Mouse (Mus musculus): Measurements from ENCODE around the gene Cdc45. TPM values are rescaled to one million over a fixed set of nuclear protein-coding genes. Genes with fewer than 3 reads are reported as not detected.
"Not testable (repeated sequence)": the region's sequence is repeated elsewhere in the genome, so short reads cannot be mapped to it uniquely, and the experiment has no call there.

Cdc45 gene
- 38.6 and 38.9 TPM in 2 replicates for polyA plus RNA-seq (2016; fragmentation: Nextera tagmentation; extraction: Ambion mirVana)

DNA sequence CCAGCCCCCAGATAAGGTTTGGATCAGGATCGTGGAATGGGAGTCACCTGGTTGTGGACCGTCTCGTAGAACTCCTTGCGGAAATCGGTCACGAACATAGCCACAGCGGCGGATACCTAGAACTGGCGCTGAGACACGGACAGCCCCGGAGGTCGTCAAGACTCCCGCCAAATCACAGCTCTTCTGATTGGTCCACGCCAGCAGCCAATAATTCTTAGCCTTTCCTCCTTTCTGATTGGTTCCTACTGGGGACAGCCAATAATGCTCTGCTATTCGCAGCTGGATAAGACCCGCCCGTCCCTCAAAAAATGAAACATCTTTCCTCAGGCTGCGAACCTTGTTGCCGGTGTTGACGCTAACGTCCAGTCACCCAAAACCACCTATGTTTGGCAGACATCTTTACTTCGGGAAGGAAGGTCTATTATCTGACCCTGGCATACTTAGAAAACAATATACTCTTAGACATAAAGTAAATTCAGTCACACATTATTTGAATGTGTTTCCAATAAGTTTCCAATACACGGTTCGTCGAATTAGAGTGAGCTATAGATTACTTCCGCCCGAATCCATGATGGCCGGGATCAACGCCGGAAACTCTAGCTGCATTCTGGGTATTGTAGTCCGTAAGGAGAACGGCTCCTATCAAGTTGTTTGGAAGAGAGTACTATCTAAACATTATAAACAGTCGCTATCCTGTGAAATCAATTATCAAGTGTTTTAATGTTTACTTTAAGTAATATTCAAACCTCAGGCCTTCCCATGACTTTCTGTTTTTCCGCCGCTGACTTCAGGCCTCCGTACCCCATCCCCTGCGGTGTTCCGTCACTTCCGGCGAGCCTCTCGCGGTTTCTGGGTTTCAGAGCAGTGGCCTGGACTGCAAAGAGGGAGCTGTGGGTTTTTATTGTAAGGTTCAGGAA, at the start of gene Cdc45, which contains the start of gene Ufd1:
Gene Cdc45 (minus strand): TSS at position 520 of the 917 bp plus-strand sequence.
Gene Ufd1 (plus strand): TSS at position 312 of the 917 bp plus-strand sequence.
- WGBS, result under 1% methylated on average over 42 of the region's 42 CpGs
- H3K9ac ChIP-seq, result peak within 1 kb of the TSS; percentile 92

DNA sequence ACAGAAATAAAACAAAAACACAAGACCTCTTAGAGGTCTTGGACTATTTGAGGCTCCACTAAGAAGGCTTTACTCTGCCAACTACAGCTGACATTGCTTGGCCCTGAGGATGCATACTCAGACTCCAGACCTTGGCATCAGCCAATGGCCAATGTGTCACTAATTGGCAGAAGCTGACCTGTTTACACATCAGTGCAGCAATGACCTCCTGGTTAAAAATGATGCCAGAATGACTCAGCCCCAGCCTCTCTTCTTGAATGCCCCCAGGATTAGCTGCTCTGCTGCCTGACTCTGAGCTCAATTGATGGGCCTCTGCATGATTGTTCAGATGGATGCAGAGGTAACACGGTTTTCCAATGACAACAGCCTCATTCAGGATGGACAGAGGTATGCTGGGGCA, 48.4 kb upstream of the Cdc45 start:
- H3K4me1 ChIP-seq (replicated peaks), result no peaks in the 10 kb centered on the region
- WGBS, result 55% methylated on average over 1 of the region's 1 CpGs
- no peaks in the 10 kb centered on the region for H3K9me3 ChIP-seq (replicated peaks)
- no peak overlapping the region for H3K27ac ChIP-seq (ENCODE audit: poor library complexity, severe bottlenecking)
- no peak overlapping the region for H3K4me2 ChIP-seq
- no peaks in the 10 kb centered on the region for H3K36me3 ChIP-seq
- no peak for ATAC-seq (ENCODE audit: insufficient number of reproducible peaks, low FRiP score)
- H3K9ac ChIP-seq, result no peak overlapping the region
- H3K4me3 ChIP-seq, result no peak overlapping the region
- no peaks in the 10 kb centered on the region for H3K27me3 ChIP-seq (replicated peaks)

More for the DNA sequence above, at the start of gene Cdc45, which contains the start of gene Ufd1:
- peak; percentile 93 for ATAC-seq (ENCODE audit: insufficient number of reproducible peaks, low FRiP score)
- Histone ChIP-seq H3K4me2 (peak within 1 kb of the TSS; percentile 84), H3K4me3 (peak within 1 kb of the TSS; percentile 85), H3K27ac (ENCODE audit: poor library complexity, severe bottlenecking) (peak within 1 kb of the TSS; percentile 82), H3K27me3 (replicated peaks) (no peaks in the 10 kb centered on the region), H3K9me3 (replicated peaks) (no peaks in the 10 kb centered on the region), H3K36me3 (peaks cover 44% of the 10 kb centered on the region), H3K4me1 (replicated peaks) (peaks cover 16% of the 10 kb centered on the region)

DNA sequence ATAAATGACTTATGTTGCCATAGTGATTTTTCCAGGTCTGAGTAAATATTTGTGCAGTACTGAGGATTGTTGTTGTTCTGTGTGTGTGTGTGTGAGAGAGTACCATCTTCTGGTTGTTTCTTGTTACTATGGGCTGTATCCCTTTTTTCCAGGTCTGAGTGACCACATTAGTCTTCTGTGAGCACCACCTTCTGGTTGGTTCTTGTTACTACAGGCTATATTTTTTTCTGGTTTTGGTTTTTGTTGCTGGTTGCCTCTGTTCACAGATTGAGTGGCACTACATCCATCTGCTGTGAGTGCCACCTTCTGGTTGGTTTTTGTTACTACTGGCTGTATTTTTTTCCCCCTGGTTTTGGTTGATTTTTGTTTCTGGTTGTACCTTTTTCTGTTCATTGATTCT, 46.8 kb upstream of the Cdc45 start:
- no peaks in the 10 kb centered on the region for H3K9me3 ChIP-seq (replicated peaks)
- no peaks in the 10 kb centered on the region for H3K4me1 ChIP-seq (replicated peaks)
- no peak overlapping the region for H3K4me2 ChIP-seq
- no peaks in the 10 kb centered on the region for H3K36me3 ChIP-seq
- H3K9ac ChIP-seq, result no peak overlapping the region
- no peaks in the 10 kb centered on the region for H3K27me3 ChIP-seq (replicated peaks)
- no peak overlapping the region for H3K4me3 ChIP-seq
- no peak for ATAC-seq (ENCODE audit: insufficient number of reproducible peaks, low FRiP score)
- no peak overlapping the region for H3K27ac ChIP-seq (ENCODE audit: poor library complexity, severe bottlenecking)

DNA sequence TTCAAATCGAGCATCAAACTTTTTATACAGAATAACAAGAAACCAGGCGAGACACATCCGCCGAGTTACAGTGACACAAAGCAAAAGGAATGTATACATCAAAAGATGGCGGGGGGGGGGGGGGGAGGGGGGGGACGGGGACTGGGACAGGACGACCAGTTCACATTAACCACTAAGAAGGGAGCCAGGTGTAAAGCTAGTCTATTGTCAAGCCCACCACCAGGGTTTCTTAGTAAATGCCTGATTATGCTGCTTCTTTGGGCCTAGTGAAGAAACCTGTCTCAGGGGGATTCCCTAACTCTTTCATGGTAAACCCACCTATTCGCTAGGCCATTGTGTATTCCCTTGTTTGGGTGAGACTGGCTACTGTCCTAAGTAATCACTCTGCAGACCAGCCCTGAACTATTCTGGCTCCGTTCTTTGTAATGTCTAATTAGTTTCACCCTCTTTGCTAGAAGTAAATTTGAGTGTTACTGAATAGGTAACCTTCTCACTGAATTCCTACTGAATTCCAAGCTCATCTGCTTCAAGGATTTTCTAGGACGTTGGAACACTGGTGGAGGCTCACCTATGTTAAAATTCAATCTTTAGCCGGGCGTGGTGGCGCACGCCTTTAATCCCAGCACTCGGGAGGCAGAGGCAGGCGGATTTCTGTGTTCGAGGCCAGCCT, 37.9 kb upstream of the Cdc45 start:
- H3K27me3 ChIP-seq (replicated peaks); H3K9me3 ChIP-seq (replicated peaks); H3K4me1 ChIP-seq (replicated peaks); H3K27ac ChIP-seq (ENCODE audit: poor library complexity, severe bottlenecking); H3K9ac ChIP-seq; H3K36me3 ChIP-seq; H3K4me3 ChIP-seq; ATAC-seq (ENCODE audit: insufficient number of reproducible peaks, low FRiP score); H3K4me2 ChIP-seq: not testable (repeated sequence)
- WGBS, result 90% methylated on average over 16 of the region's 17 CpGs

DNA sequence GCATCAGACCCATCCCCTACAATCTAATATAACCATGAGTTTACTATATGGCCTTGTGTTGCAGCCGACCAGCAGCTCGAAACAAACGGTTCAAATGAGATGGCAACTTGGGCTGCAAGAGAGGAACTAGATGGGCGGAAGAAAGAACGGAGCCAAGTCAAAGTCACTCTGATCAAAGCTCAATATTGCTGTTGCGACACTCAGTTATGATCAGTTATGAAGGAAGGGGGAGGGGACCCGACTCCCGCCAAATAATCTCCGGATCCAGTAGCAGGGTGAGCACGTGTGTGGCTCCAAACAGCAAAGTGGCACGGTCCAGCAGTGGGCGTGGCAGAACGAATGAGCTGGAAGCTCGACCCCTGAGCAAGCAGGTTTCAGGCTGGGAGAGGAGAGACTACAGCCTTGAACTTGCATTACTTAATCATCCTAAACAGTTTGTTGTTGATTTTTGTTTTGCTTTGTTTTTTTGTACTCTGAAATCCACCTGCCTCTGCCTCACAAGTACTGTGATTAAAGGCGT, 34.6 kb upstream of the Cdc45 start:
- Histone ChIP-seq H3K9ac (no peak overlapping the region), H3K36me3 (no peaks in the 10 kb centered on the region), H3K4me2 (no peak overlapping the region), H3K4me3 (no peak overlapping the region), H3K9me3 (replicated peaks) (0 out of 2 replicates have a peak, but pooled peaks cover 5% of the 10 kb centered on the region), H3K4me1 (replicated peaks) (no peaks in the 10 kb centered on the region), H3K27ac (ENCODE audit: poor library complexity, severe bottlenecking) (no peak overlapping the region), H3K27me3 (replicated peaks) (no peaks in the 10 kb centered on the region)
- no peak for ATAC-seq (ENCODE audit: insufficient number of reproducible peaks, low FRiP score)
- WGBS, result 82% methylated on average over 15 of the region's 15 CpGs

DNA sequence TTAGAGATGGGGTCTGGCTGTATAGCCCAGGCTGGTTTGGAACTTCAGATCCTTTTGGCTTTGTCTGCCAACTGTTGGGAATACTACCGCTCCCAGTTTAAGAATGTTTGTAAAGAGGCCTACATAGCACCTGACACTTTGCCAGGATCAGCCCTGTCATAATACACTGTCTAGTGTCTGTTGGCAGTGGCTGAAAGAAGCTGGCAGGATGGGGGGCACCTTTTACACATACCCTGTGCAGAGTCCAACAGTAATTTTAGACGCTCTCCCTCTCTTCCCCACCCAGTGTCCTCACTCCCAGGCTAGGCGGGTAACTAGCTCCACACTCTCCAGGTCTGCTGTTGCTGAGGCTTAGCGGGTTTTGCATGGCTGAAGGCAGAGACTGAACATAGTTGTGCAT, 26.6 kb upstream of the Cdc45 start:
- Histone ChIP-seq H3K4me2 (no peak overlapping the region), H3K36me3 (peaks cover 27% of the 10 kb centered on the region), H3K27me3 (replicated peaks) (no peaks in the 10 kb centered on the region), H3K9ac (no peak overlapping the region), H3K4me1 (replicated peaks) (no peaks in the 10 kb centered on the region), H3K4me3 (no peak overlapping the region), H3K27ac (ENCODE audit: poor library complexity, severe bottlenecking) (no peak overlapping the region), H3K9me3 (replicated peaks) (no peaks in the 10 kb centered on the region)
- 94% methylated on average over 4 of the region's 4 CpGs for WGBS
- ATAC-seq (ENCODE audit: insufficient number of reproducible peaks, low FRiP score), result no peak

DNA sequence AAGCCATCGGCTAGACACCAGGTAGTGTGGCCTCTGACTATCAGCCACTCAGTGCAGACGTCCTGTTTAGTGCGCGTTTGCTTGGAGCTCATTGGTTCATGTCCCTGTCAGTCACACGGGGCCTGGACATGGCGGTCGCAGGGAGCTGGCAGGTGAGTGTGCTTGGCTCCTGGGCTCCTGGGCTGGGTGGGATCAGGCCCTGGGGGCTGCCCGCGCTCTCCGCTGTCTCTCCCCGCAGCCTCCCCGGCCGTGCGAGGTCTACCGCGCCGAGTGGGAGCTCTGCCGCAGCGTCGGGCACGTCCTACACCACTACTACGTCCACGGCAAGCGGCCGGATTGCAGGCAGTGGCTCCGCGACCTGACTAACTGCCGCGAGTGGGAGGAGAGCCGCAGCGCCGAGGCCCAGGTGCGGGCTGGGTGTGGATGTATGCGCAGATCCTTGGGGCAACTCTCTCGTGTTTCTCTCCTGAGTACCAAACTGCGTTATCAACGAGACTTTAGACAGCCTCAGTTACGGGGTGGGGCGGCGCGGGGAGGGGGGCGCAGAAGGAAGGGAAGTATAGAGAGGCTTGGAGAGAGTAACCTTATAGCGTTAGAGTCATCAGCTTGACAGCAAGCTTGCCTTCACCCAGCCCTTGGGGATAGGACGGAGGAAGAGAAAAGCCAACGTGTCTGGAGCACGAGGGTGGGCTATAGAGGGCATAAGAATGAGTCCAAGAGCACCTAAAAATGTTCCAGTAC, 24.9 kb upstream of the Cdc45 start, which contains the start of the genes 2510002D24Rik and Gm28539:
Gene 2510002D24Rik (plus strand): TSS at position 111 of the 741 bp plus-strand sequence.
Gene Gm28539 (plus strand): TSS at position 117 of the 741 bp plus-strand sequence.
- Histone ChIP-seq H3K36me3 (peaks cover 42% of the 10 kb centered on the region), H3K4me1 (replicated peaks) (no peaks in the 10 kb centered on the region), H3K9me3 (replicated peaks) (no peaks in the 10 kb centered on the region), H3K4me3 (peak within 1 kb of the TSS; percentile 99), H3K9ac (peak within 1 kb of the TSS; percentile 94), H3K4me2 (peak within 1 kb of the TSS; percentile 85), H3K27me3 (replicated peaks) (no peaks in the 10 kb centered on the region), H3K27ac (ENCODE audit: poor library complexity, severe bottlenecking) (no peak within 1 kb of the TSS)
- peak; percentile 97 for ATAC-seq (ENCODE audit: insufficient number of reproducible peaks, low FRiP score)
- under 1% methylated on average over 46 of the region's 46 CpGs for WGBS

DNA sequence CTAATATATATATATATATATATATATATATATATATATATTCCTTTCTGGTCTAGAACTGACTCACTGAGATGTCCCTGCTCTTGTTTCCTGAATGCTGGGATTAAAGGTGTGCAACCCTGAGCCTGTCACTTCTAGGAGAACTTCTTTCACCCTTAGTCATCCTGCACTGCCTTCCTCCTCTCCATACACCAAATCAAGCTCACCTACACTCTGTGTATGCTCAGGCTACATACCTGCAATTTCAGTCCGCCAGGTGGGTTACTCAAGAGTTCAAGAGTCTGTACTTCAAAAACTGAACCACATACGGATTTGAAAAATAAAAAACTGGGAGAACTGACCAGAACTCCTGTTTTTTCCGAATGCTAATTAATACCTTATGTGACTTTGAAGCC, 24.3 kb upstream of the Cdc45 start:
- H3K27ac ChIP-seq (ENCODE audit: poor library complexity, severe bottlenecking), result no peak overlapping the region
- 29% methylated on average over 3 of the region's 3 CpGs for WGBS

DNA sequence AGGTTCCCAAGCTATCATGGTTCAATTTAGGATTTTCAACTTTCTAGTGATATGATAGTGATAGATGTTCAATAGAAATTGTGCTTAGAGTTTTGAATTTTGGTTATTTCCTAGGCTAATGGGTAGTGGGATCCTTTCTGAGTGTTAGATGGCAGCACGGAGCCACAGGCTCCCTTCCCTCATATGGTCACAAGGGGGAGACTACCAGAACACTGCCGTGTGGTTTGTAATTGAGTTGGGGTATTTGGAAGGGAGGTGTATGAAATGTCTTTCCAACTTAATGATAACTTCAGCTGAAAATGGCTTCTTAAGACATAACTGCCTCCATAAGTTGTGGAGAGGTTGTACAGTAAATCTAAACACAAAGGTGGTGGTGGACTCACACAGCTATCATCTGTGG, 21.7 kb upstream of the Cdc45 start:
- no peak for ATAC-seq (ENCODE audit: insufficient number of reproducible peaks, low FRiP score)
- Histone ChIP-seq H3K4me1 (replicated peaks) (no peaks in the 10 kb centered on the region), H3K9ac (no peak overlapping the region), H3K27me3 (replicated peaks) (no peaks in the 10 kb centered on the region), H3K9me3 (replicated peaks) (no peaks in the 10 kb centered on the region), H3K27ac (ENCODE audit: poor library complexity, severe bottlenecking) (no peak overlapping the region), H3K36me3 (peaks cover 60% of the 10 kb centered on the region), H3K4me3 (no peak overlapping the region), H3K4me2 (no peak overlapping the region)
- WGBS, result 76% methylated on average over 2 of the region's 2 CpGs

More for the DNA sequence above, 24.3 kb upstream of the Cdc45 start:
- H3K9ac ChIP-seq, result no peak overlapping the region; the same call in 1 of the 2 replicates
- no peaks in the 10 kb centered on the region for H3K9me3 ChIP-seq (replicated peaks)
- H3K36me3 ChIP-seq, result peaks cover 47% of the 10 kb centered on the region
- no peaks in the 10 kb centered on the region for H3K27me3 ChIP-seq (replicated peaks)
- ATAC-seq (ENCODE audit: insufficient number of reproducible peaks, low FRiP score), result peak; percentile 19; the same call in 1 of the 2 replicates
- peak overlapping the region; percentile 99 for H3K4me3 ChIP-seq
- H3K4me1 ChIP-seq (replicated peaks), result no peaks in the 10 kb centered on the region
- H3K4me2 ChIP-seq, result peak overlapping the region; percentile 85

DNA sequence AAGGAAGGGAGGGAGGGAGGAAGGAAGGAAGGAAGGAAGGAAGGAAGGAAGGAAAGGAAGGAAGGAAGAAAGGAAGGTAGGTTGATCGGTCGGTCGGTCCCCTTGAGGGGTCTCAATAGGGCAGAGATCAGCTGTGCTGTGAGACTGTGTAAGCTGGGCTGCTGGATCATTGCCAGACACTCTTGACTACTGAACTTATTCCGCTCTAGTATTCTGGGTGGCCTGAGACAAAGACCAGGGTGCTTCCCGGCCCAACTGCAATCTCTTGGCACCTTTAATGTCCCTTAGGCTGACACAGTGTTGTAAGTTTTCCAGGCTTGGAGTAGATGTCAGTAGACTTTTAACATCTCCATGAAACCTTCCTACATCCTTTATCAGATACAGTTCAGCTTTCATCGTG, 17.3 kb upstream of the Cdc45 start:
- H3K4me3 ChIP-seq, result no peak overlapping the region
- 79% methylated on average over 6 of the region's 6 CpGs for WGBS
- no peak overlapping the region for H3K4me2 ChIP-seq
- peaks cover 91% of the 10 kb centered on the region for H3K36me3 ChIP-seq
- no peaks in the 10 kb centered on the region for H3K9me3 ChIP-seq (replicated peaks)
- H3K27me3 ChIP-seq (replicated peaks), result no peaks in the 10 kb centered on the region
- H3K9ac ChIP-seq, result no peak overlapping the region
- ATAC-seq (ENCODE audit: insufficient number of reproducible peaks, low FRiP score), result no peak
- H3K4me1 ChIP-seq (replicated peaks), result no peaks in the 10 kb centered on the region
- no peak overlapping the region for H3K27ac ChIP-seq (ENCODE audit: poor library complexity, severe bottlenecking)

Measured in heart, embryonic 12.5 days (tissue).